Mouse (Mus musculus) ovary, adult 2 months (tissue): ENCODE measurements around the gene Olfr1484. TPM values are rescaled to one million over a fixed set of nuclear protein-coding genes. Genes with fewer than 3 reads are reported as not detected.

Experiments
- polyA plus RNA-seq: library from polyadenylated mRNA; depleted of rRNA; stranded (reverse); fragments of >200 nt; gene quantifications from 2 replicates; pipeline ENCODE4 v1.2.3, GENCODE M21; 2012; rRNA removed

The Olfr1484 gene
- not detected in 2 replicates for polyA plus RNA-seq

DNA sequence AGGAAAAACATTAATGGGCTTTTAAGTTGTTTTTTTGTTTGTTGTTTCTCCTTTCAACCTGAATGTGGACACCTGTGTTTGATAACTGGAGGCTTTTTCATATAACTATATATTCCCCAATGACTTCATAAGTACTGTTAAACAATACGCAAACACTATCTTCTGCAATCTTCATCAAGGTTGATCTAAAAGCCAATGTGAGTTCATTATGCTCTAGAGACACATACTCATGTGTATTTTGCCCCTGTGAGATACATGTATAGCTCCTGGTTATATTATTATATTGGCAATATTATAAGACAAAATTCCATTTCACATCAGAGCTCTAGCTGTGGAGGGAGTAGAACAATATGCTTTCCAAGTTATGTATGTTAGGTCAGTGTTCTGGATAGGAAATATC, at the start of gene Olfr1484:
TSS of gene Olfr1484 (plus strand) at position 301 of the 400 bp plus-strand sequence.

DNA sequence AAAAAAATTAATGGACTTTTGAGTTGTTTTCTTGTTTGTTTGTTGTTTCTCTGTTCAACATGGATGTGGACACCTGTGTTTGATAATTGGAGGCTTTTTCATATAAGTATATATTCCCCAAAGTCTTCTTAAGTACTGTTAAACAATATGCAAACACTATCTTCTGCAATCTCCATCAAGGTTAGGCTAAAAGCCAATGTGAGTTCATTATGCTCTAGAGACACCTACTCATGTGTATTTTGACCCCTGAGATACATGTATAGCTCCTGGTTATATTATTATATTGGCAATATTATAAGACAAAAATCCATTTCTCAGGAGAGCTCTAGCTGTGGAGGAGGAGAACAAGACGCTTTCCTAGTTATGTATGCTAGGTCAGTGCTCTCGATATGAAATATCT, 33.8 kb downstream of the Olfr1484 start, which contains the start of gene Olfr1487:
TSS of gene Olfr1487 (plus strand) at position 301 of the 400 bp plus-strand sequence.

DNA sequence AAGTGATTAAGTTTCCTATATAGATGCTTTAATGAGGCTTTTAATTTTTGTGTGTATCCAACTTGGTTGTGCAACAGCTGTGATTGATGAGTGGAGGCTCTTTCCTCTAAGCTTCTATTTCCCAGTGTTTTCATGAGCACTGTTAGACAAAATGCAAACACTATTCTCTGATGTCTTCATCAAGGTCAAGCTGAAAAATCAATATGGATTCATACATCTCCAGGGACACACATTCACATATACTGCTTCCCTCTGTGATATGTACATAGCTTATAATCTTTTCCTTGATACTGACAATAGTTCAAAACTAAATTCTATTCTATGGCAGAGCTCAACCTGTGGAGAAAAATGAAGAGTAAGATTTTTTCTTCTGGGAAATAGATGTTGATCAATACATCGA, 48.0 kb downstream of the Olfr1484 start, which contains the start of gene Olfr1489:
TSS of gene Olfr1489 (plus strand) at position 301 of the 400 bp plus-strand sequence.

Other genes starting within 250 kb of the Olfr1484 start
- gene Olfr1466, start 244.6 kb upstream of the Olfr1484 start, polyA plus RNA-seq: not detected in 2 replicates
- gene Olfr1467, start 221.3 kb upstream of the Olfr1484 start, polyA plus RNA-seq: not detected in 2 replicates
- not detected in 2 replicates for gene Olfr1469, start 175.7 kb upstream of the Olfr1484 start, polyA plus RNA-seq
- gene Olfr1471, start 140.1 kb upstream of the Olfr1484 start, polyA plus RNA-seq: not detected in 2 replicates
- gene Olfr1472, start 127.4 kb upstream of the Olfr1484 start, polyA plus RNA-seq: not detected in 2 replicates
- gene Olfr1474, start 113.9 kb upstream of the Olfr1484 start, polyA plus RNA-seq: not detected in 2 replicates
- gene Olfr1475, start 103.3 kb upstream of the Olfr1484 start, polyA plus RNA-seq: not detected in 2 replicates
- gene Olfr1477, start 83.0 kb upstream of the Olfr1484 start, polyA plus RNA-seq: not detected in 2 replicates
- not detected in 2 replicates for gene Olfr1480, start 55.6 kb upstream of the Olfr1484 start, polyA plus RNA-seq
- not detected in 2 replicates for gene Olfr1487, start 33.9 kb downstream of the Olfr1484 start, polyA plus RNA-seq
- not detected in 2 replicates for gene Olfr1489, start 48.1 kb downstream of the Olfr1484 start, polyA plus RNA-seq
- not detected in 2 replicates for gene Olfr1490, start 67.6 kb downstream of the Olfr1484 start, polyA plus RNA-seq
- gene Olfr1491, start 113.8 kb downstream of the Olfr1484 start, polyA plus RNA-seq: not detected in 2 replicates
- not detected in 2 replicates for gene Olfr1493-ps1, start 139.8 kb downstream of the Olfr1484 start, polyA plus RNA-seq
- not detected in 2 replicates for gene Olfr1494, start 156.2 kb downstream of the Olfr1484 start, polyA plus RNA-seq
- gene Olfr1495, start 181.1 kb downstream of the Olfr1484 start, polyA plus RNA-seq: not detected in 2 replicates
- gene Olfr1496, start 194.4 kb downstream of the Olfr1484 start, polyA plus RNA-seq: not detected in 2 replicates
- gene Olfr1497, start 214.7 kb downstream of the Olfr1484 start, polyA plus RNA-seq: not detected in 2 replicates
- not detected in 2 replicates for gene Olfr1499, start 235.9 kb downstream of the Olfr1484 start, polyA plus RNA-seq
- gene Olfr1500, start 247.0 kb downstream of the Olfr1484 start, polyA plus RNA-seq: not detected in 2 replicates